Mouse (Mus musculus) lung, embryonic 14.5 days (tissue): ENCODE measurements around the gene 4933430I17Rik. TPM values are rescaled to one million over a fixed set of nuclear protein-coding genes. Genes with fewer than 3 reads are reported as not detected.
"Not testable (repeated sequence)": the region's sequence is repeated elsewhere in the genome, so short reads cannot be mapped to it uniquely, and the experiment has no call there.

Source experiments
- ATAC-seq: fragments of 200-750 bp; cut with Nextera tagmentation; 2 replicates; pipeline ENCODE4 v1.8.0; 2017; ENCODE audit warnings: mild to moderate bottlenecking, moderate TSS enrichment, moderate library complexity; ENCODE audit not compliant: insufficient read depth
- DNase-seq: peaks from one replicate; pipeline ENCODE4 v3.0.0-alpha.2; 2015
- H3K27ac ChIP-seq: fragments of 300-500 bp; sonication (generic); 2 replicates; pipeline ENCODE4 v1.5.1; 2014; ENCODE audit warnings: low read depth, mild to moderate bottlenecking, moderate library complexity
- H3K27me3 ChIP-seq: fragments of 300-500 bp; sonication (generic); 2 replicates; pipeline ENCODE4 v1.6.1; 2014; ENCODE audit warnings: low read length, control low read depth; ENCODE audit not compliant: insufficient read depth
- H3K36me3 ChIP-seq: fragments of 300-500 bp; sonication (generic); 2 replicates; pipeline ENCODE4 v1.6.1; 2014; ENCODE audit warnings: control low read depth; ENCODE audit not compliant: insufficient read depth
- H3K4me1 ChIP-seq: fragments of 300-500 bp; sonication (generic); 2 replicates; pipeline ENCODE4 v1.6.1; 2014; ENCODE audit warnings: antibody characterized with exemption, control low read depth; ENCODE audit not compliant: insufficient read depth
- H3K4me2 ChIP-seq: fragments of 300-500 bp; sonication (generic); 2 replicates; pipeline ENCODE4 v1.6.1; 2014; ENCODE audit warnings: mild to moderate bottlenecking
- H3K4me3 ChIP-seq: fragments of 300-500 bp; sonication (generic); 2 replicates; pipeline ENCODE4 v1.5.1; 2014; ENCODE audit warnings: low read depth, low read length
- H3K9ac ChIP-seq: fragments of 300-500 bp; sonication (generic); 2 replicates; pipeline ENCODE4 v1.6.1; 2014
- H3K9me3 ChIP-seq: fragments of 300-500 bp; sonication (generic); 2 replicates; pipeline ENCODE4 v1.6.1; 2016; ENCODE audit warnings: low read depth, low read length, control low read depth
- CTCF ChIP-seq: IDR thresholded peaks from 2 replicates; pipeline ENCODE4 v1.5.1; 2016; ENCODE audit warnings: antibody characterized with exemption, low read depth
- WGBS: fragments of 180-500 bp; shearing (Covaris S2); extraction: QIAGEN DNeasy Blood & Tissue Kit; methylation state at CpG from one replicate; pipeline ENCODE4 v1.1.7; 2014; 5-methylcytosine and 5-hydroxymethylcytosine counted together
- polyA plus RNA-seq: library from polyadenylated mRNA; unstranded; fragments of >200 nt; fragmentation: Nextera tagmentation; extraction: Ambion mirVana; gene quantifications from 2 replicates; pipeline ENCODE4 v1.2.1, GENCODE M21; 2014

The 4933430I17Rik gene
- polyA plus RNA-seq, 1 experiment from 2014 or later, result 0.68 TPM

DNA sequence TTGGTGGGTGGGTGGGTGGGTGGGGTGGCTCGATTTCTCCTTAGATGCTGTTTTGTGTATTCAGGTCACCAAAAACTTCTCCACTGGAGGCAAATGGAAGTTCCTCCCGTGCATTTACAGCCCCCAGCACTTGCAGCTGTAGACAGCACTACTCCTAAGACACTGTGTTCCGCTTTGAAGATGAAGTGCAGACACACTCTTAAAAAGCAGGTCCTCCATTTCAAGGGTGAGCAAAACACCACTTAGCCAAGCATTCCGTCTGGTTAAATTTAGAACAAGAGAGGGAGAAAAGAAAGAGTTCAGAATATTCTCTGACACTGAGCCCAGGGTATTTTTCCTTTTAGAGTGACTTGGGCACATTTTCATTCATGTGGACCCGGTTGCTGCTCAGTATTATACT is 44.9 kb downstream of the 4933430I17Rik start:
- no peak for ATAC-seq

DNA sequence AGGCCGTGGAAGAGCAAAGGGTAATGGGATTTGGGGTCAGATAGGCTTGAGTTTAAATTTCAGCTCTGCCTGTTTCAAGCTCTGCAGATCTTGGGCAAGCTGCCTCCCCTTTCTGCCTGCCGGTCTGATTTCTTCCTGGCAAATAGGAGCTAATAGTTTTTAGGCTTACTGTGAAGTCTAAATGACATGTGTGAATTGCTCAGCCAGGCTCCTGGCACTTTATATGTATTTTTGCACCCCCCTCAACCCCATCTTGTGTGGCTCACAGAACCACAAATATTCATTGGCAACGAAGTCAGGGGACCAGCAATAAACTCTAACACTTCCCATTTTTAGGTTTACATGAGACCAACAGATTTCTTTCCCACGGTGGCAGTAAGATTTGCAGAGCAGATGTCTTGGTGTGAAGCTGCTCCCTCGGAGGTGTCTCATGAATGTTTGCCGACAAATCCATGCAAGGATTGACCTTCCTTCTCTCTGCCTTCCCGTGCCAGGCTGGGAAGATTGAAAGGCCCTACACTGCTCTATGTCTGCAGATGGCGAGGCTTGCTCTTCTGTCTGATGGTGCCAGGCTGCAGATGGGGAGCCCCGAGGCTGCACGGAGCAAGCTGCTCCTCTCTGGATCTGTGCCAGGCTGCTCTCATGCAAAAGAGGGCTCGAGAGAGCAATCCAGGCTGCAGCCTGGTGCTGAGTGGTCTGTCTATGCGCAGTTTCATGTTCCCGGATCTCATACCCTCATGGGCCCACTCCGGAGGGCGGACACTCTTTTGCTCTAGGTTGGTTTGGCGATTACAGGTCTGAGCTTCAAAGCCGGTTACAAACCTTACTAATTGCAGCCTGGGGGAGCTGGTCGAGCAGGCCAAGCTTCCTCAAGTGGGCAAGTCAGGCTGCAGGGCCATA is 57.4 kb downstream of the 4933430I17Rik start:
- H3K9ac ChIP-seq, result peak overlapping the region; percentile 48
- H3K27ac ChIP-seq, result no peak overlapping the region; the same call in 1 of the 2 replicates
- peak overlapping the region; percentile 42 for H3K4me3 ChIP-seq
- WGBS, result 17% methylated on average over 18 of the region's 18 CpGs
- H3K4me2 ChIP-seq, result peak overlapping the region; percentile 68
- H3K4me1 ChIP-seq, result peaks cover 3% of the 10 kb centered on the region; the same call in 1 of the 2 replicates
- H3K9me3 ChIP-seq, result no peaks in the 10 kb centered on the region
- no peaks in the 10 kb centered on the region for H3K36me3 ChIP-seq
- DNase-seq (peak; percentile 78), ATAC-seq (peak; percentile 69)
- TF ChIP-seq CTCF, result no peak
- peaks cover 29% of the 10 kb centered on the region for H3K27me3 ChIP-seq

More for the DNA sequence above, 44.9 kb downstream of the 4933430I17Rik start:
- no peak overlapping the region for H3K4me3 ChIP-seq
- H3K9ac ChIP-seq, result no peak overlapping the region
- peak; percentile 11 for DNase-seq
- H3K4me2 ChIP-seq, result no peak overlapping the region
- no peaks in the 10 kb centered on the region for H3K9me3 ChIP-seq
- H3K27me3 ChIP-seq, result no peaks in the 10 kb centered on the region
- no peaks in the 10 kb centered on the region for H3K4me1 ChIP-seq
- 49% methylated on average over 5 of the region's 5 CpGs for WGBS
- no peak for TF ChIP-seq CTCF
- H3K27ac ChIP-seq, result no peak overlapping the region
- H3K36me3 ChIP-seq, result no peaks in the 10 kb centered on the region

GRCm38 (mm10) chr4:62583265-62584092 is 58.3 kb downstream of the 4933430I17Rik start:
- Histone ChIP-seq H3K9ac (peak overlapping the region; percentile 48), H3K4me2 (peak overlapping the region; percentile 68), H3K27ac (no peak overlapping the region; the same call in 1 of the 2 replicates)

GRCm38 (mm10) chr4:62587067-62587466 is 61.9 kb downstream of the 4933430I17Rik start:
- WGBS, result 74% methylated on average over 8 of the region's 8 CpGs
- H3K4me2 ChIP-seq, result no peak overlapping the region
- no peak overlapping the region for H3K4me3 ChIP-seq
- no peak overlapping the region for H3K9ac ChIP-seq
- DNase-seq (no peak), ATAC-seq (no peak)
- no peak for TF ChIP-seq CTCF
- H3K9me3 ChIP-seq, result no peaks in the 10 kb centered on the region
- H3K4me1 ChIP-seq, result peaks cover 3% of the 10 kb centered on the region; the same call in 1 of the 2 replicates
- peaks cover 25% of the 10 kb centered on the region for H3K27me3 ChIP-seq
- H3K36me3 ChIP-seq, result no peaks in the 10 kb centered on the region
- H3K27ac ChIP-seq, result no peak overlapping the region

More at GRCm38 (mm10) chr4:62583265-62584092, 58.3 kb downstream of the 4933430I17Rik start:
- WGBS, result 3% methylated on average over 42 of the region's 42 CpGs
- H3K9me3 ChIP-seq, result no peaks in the 10 kb centered on the region
- no peak; the same call in 1 of the 2 replicates for TF ChIP-seq CTCF
- H3K4me1 ChIP-seq, result peaks cover 3% of the 10 kb centered on the region; the same call in 1 of the 2 replicates
- peaks cover 29% of the 10 kb centered on the region for H3K27me3 ChIP-seq
- H3K4me3 ChIP-seq, result peak overlapping the region; percentile 42
- ATAC-seq (peak; percentile 85), DNase-seq (peak; percentile 73)
- no peaks in the 10 kb centered on the region for H3K36me3 ChIP-seq

DNA sequence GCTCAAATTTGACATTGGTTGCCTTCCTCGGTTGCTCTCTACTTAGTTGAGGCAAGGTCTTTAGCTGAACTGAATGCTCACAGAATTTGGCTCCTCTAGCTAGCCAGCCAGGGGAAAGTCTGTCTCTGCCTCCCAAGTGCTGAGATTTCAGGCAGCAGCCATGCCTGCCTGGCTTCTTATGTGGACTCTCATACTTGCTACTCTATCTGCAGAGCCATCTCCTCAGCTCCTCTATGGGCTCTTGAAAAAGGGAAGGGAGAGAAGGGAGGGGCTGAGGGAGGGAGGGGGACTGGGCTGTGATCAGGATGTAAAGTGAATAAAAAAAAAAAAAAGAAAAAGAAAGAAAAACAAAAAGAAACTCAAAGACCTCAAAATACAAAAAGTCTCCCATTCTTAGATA is 65.7 kb downstream of the 4933430I17Rik start:
- Histone ChIP-seq H3K4me3 (no peak overlapping the region), H3K4me1 (no peaks in the 10 kb centered on the region; the same call in 1 of the 2 replicates), H3K4me2 (no peak overlapping the region), H3K9ac (no peak overlapping the region), H3K36me3 (no peaks in the 10 kb centered on the region), H3K27me3 (no peaks in the 10 kb centered on the region), H3K9me3 (no peaks in the 10 kb centered on the region), H3K27ac (peak overlapping the region; percentile 33; the same call in 1 of the 2 replicates)
- ATAC-seq (no peak; the same call in 1 of the 2 replicates), DNase-seq (peak; percentile 11)
- no peak for TF ChIP-seq CTCF
- 84% methylated on average over 1 of the region's 1 CpGs for whole genome bisulfite sequencing

DNA sequence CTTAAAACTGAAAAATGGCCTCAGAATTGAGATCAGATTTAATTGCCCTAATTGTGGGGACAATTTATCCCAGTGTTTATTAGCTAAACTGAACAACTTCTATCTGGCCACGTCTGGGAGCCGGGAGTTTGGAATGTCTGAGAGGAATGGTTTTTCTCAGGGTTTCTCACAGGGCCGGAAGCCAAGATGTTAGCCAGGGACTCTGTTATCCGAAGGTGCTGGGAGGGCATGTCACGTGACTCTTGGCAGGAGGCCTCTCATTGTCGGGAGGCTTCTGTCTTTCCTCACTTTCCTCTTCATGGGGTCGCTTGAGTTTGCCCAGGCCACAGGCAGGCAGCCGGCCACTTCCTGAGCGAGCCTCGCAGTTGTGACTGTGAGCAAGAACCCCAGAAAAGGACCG is 66.2 kb downstream of the 4933430I17Rik start:
- no peaks in the 10 kb centered on the region for H3K27me3 ChIP-seq
- ATAC-seq (peak; percentile 56; the same call in 1 of the 2 replicates), DNase-seq (peak; percentile 78)
- H3K4me1 ChIP-seq, result no peaks in the 10 kb centered on the region; the same call in 1 of the 2 replicates
- H3K9ac ChIP-seq, result no peak overlapping the region
- H3K36me3 ChIP-seq, result no peaks in the 10 kb centered on the region
- 4% methylated on average over 11 of the region's 11 CpGs for WGBS
- no peaks in the 10 kb centered on the region for H3K9me3 ChIP-seq
- peak overlapping the region; percentile 15; the same call in 1 of the 2 replicates for H3K4me2 ChIP-seq
- 0 out of 2 replicates have a peak overlapping the region, but pooled peaks have one; percentile 22 for H3K27ac ChIP-seq
- no peak overlapping the region for H3K4me3 ChIP-seq
- no peak for TF ChIP-seq CTCF

GRCm38 (mm10) chr4:62593546-62594240 is 68.5 kb downstream of the 4933430I17Rik start:
- not testable (repeated sequence) for H3K9me3 ChIP-seq, H3K4me3 ChIP-seq, ATAC-seq, H3K4me1 ChIP-seq, H3K27me3 ChIP-seq, DNase-seq, H3K27ac ChIP-seq, H3K36me3 ChIP-seq, H3K4me2 ChIP-seq, H3K9ac ChIP-seq
- WGBS, result 89% methylated on average over 24 of the region's 24 CpGs
